Mouse (Mus musculus) ES-CJ7 (cell line): ENCODE data around the gene Rbfox1.

ENCODE experiments used
- DNase-seq: peaks from one replicate; pipeline ENCODE4 v3.0.0; 2011; ENCODE audit warnings: low read depth, low spot score

Gene Rbfox1

GRCm38 (mm10) chr16:7139480-7139879 lies 1254.3 kb downstream of the Rbfox1 start:
- no peak for DNase-seq

DNA sequence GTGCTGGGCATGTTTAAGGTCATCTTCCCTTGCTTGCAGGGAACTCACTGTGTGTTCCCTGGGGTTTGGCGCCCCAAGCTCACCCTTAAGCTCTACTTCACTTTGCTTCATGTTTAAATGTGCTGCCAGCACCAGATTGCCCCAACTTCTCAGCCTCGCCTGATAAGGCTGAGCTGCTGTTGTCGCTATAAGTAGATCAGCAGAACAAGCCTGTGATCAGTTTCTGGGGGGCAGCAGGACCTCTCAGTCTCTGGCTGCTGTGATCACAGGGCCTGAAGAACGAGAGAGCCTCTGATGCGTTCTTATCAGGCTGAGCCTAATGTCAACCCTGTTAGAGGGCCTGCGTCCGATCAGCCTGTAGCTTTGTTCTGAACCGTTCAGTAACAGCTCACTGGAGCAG lies 1255.8 kb downstream of the Rbfox1 start:
- no peak for DNase-seq

DNA sequence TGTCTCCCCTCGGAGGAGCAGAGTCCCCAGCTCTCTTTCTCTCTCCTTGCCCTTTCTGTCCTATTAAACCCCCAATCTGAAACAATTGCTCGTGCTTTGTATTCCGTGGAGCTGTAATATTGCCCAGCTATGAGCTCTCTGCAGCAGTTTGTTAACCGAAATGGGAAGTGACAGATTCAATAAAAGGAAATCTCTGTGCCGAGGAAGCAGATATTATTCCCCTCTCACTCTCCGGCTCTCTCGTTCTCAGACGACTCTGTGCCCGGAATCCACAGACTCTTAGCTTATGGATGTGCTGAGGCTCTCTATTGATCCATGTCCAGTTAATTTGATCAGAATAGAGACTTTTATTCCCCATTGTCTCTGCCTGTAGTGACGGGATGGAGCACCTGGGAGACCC lies 1260.3 kb downstream of the Rbfox1 start:
- DNase-seq, result no peak

DNA sequence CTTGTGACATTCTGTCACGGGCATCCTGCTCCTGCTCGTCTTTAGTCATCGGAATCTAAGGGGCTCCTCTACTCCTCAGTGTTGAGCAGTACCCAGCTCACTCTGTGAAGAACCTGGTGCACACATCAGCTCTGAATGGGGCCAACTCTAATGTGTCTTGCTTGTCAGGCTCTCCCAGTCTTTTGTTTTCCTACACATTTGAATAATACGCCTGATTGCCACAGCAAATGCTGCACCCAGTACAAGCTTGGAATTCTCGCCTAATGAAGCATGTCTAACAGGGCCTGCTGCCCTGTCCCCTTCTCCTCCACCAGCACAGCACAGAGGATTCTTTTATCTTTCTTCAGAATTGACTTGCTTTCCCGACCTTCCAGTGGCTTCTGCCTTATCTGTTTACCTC lies 1261.3 kb downstream of the Rbfox1 start:
- no peak for DNase-seq

DNA sequence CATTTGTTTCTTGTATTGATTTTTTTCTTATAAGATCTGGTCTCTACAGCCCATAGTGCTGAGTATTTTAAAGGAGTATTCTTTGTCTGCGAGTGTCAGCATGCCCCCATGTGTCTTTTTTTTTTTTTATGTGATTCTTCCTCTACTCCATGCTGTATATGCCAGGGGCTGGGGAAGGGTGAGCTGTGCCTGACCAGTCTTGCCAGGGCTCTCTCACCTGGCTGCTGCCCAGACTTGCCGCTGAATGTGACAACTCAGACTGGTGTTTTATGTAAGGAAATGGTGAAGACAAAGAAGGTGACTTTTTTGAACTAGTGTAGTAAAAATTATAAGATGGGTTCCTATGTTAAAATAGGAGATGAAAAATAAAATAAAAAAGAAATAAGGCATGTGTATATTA lies 1262.7 kb downstream of the Rbfox1 start:
- DNase-seq, result no peak

GRCm38 (mm10) chr16:7149106-7149899 lies 1264.1 kb downstream of the Rbfox1 start:
- peak; percentile 22 for DNase-seq

- DNase-seq, result no peak
These were observed 1265.1 kb downstream of the Rbfox1 start for GRCm38 (mm10) chr16:7150201-7150791.

DNA sequence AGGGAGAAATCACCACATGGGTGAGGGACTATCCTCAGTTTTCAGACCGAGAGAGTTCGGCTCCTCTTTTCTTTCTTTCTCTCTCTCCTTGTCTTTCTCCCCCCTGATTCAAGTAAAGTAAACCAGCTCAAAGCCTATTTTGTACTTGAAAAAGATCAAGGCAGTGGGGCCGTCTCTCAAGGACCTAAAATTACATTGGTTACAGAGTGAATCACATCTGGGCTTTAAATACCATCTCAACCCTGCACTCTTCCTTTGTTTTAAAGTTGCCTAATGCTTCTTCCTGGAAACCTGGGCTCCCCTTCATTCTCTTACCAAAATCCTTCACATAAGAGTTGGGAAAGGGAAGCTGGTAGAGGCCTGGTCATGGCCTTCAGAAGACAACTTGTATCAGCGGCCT lies 1267.2 kb downstream of the Rbfox1 start:
- DNase-seq, result no peak

- no peak for DNase-seq
These were observed 1269.5 kb downstream of the Rbfox1 start for GRCm38 (mm10) chr16:7154671-7155070.

- no peak for DNase-seq
These were observed 1274.0 kb downstream of the Rbfox1 start for GRCm38 (mm10) chr16:7158856-7159826.

DNA sequence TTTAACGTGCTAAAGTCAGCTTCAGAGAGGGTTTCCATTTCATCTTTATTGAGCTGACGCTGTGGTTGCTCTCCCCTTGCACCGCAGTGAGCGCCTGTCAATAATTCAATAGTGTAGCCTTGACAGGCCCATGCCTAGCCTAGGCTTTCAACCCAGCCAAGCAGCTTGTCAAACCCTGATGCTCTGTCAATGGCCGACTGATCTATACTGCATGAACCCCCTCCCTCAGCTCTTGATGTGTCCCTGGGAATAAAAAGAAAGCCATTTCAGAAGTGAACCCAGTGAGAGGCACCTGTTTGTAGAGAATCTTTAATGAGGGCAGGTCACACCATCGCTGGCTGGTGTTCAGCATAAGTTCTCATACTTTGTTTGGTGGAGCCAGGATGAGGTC lies 1274.7 kb downstream of the Rbfox1 start:
- DNase-seq, result no peak

GRCm38 (mm10) chr16:7162168-7162567 lies 1277.0 kb downstream of the Rbfox1 start:
- DNase-seq, result no peak

DNA sequence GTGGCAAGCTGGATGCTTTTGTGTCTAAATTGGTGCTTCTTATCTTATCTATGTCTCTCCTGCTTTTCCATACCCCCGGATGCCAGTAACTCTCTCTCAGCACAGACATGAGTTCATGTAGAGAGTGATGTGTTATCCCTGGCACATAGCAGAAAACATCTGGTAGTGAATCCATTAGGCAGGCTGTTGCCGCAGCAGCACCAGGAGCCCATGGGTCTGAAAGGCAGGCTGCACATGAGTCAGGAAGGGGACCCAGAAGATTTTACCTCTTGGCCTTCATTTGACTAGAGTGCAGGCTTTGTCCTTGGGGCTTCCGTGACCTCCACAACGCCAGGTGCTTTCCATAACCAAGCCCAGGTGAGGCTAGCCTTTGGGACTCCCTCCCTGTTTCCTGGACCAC lies 1278.5 kb downstream of the Rbfox1 start:
- no peak for DNase-seq

DNA sequence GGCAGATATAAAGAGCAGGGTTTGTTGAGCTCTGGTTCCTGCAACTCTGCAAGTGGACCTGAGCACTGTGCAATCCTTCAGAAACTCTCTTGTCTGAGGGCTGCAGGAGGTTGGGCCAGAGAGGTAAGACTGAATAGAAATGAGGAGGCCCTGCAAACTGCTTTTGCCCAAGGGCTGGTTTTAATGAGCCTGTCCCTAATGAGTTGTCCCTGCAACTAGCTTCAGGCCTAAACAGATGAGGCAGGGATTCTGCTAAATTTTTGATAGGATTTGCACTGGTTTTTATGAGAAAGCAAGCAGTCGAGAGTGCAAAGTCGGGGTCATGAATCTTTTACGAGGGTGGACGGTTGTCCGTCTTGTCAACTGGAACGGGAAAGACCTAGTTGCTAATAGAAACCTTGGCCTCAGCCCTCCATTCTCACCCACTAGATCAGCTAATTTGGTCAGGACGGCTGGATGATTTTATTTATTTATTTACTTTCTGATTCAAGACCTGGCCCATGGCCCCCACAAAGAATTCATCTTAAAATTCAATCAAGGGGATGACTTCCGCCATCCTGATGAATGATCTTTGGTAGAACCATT lies 1279.1 kb downstream of the Rbfox1 start:
- DNase-seq, result no peak

DNA sequence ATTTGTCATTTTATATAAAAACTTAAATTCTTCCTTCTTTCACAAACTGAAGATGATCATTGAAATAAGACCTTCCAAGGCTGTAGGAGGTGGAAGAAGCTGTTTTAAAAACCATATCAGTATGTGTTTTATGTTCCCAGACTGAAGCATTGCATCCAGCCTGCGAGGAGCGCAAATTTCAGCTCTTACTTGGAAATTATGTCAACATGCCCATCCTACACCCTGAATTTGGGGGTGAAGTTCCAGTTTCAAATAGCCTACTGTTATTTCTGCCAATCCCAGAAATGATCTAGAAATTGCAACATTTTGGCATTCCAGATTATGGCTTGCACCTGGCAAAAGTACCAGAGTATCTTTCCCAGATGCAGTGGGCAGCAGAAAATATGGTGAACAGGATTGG lies 1290.8 kb downstream of the Rbfox1 start:
- DNase-seq, result no peak

DNA sequence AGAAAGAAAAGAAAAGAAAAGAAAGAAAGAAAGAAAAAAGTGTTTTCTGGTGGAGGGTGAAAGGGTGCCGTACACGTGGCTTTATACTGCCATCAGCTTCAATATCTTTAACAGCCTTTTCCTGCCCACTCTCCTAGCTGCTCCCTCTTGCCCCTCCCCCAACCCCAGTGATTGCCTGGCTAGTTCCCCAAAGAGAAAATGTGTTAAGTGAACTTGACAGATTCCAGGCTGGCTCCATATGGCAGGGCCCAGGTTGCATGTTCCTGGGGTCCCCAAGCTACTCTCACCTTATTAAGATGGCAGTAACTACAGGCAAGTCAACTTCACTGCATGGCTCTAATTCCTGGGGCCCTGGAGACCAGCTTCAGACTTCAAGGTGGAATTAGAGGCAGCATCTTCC lies 1302.6 kb downstream of the Rbfox1 start:
- no peak for DNase-seq

DNA sequence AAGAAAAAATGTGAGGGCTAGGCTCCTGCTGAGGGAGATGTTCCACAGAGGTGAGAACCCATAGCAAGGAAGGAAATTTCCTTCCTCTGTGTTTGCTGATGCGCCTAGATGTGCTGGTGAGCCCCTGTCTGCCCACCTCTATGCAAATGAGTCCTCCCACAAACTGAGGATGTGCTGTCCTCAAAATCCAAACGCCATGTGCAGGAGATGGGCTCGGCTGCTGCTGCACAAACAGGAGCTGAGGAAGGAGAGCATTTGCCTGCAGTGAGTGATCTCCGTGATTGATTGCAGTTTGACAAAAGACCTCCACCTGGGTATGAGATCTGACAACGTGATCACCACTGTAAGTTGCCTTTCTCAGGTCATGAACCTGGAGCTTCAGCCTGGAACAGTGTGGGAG lies 1308.4 kb downstream of the Rbfox1 start:
- no peak for DNase-seq

DNA sequence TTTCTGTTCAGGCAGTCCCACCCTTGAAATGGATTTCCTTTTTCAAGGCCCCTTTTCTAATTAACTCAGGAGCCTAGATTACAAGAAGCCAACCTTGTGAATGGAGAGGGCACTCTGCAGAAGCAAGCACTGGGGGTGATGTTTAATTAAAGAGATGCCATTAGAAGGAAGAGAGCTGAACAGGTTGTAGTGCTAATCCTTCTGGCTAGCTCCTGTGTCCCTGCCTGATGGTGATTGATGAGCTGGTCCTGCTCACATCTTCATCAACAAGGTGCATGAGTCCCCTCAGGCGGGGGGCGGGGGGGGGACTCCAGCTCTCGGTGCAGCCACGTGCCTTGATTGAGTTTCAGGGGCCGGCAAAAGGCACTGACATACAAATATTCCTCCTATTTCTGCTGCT lies 1312.8 kb downstream of the Rbfox1 start:
- no peak for DNase-seq

DNA sequence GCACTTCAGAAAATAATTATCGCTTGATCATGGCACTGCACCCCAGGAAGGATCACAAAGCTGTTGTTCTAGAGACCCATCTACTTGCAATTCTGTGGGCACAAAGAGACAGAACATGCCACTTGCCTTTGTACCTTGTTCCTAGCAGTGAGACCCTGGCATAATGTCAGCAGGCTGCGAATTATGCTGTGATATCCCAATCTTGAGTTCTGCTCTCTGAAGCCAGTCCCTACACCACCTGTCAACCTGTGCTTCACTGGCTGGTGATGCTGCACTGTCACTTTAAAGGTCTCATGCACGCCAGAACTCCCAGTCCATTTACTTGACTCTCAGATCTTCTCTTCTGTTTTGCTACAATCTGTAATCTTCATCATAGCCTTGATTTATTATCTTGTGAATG lies 1315.1 kb downstream of the Rbfox1 start:
- no peak for DNase-seq

DNA sequence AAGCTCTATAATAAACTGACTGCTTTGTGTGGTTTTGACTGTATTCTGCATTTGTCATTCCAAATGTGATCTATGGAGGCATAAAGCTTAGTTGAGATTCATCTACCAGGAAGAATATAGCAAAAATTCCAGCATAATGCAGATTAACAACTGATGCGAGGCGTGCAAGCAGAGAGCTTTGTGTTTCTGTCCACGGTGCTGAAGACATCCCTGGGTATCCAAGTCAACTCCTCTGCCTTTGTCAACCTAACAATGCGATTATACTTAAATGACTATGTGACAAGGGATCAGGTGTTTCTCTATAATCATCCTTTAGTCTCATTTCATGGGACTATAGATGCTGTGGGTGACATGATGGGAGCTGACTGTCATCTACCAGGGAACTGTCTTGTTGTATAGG lies 1316.7 kb downstream of the Rbfox1 start:
- no peak for DNase-seq

GRCm38 (mm10) chr16:7206116-7206900 lies 1321.2 kb downstream of the Rbfox1 start:
- no peak for DNase-seq
